ENCODE assay signal across 10 mouse cellular contexts in genomic region chr9:67315356-67315755, GRCm38 (mm10).
DNase-seq lines count a peak whose midpoint lies in the region; ATAC-seq and TF ChIP-seq lines count a peak whose summit lies in the region.
"Had no signal": no experiment of that assay in that cellular context is flagged by ENCODE, and none has a peak within 500 bp of the region (broad histone marks: within the 10 kb centered on the region; RNA-seq: fewer than 3 reads in every experiment).

No protein-coding gene starts in this region.

- H3K4me2 ChIP-seq in kidney, embryonic 14.5 days (replicated peaks; ENCODE audit: low read depth, low read length) = no peak overlapping the region
- H3K4me2 ChIP-seq in neural tube, embryonic 14.5 days (ENCODE audit: low read depth, low read length) = no peak overlapping the region
- H3K4me2 ChIP-seq: limb, embryonic 15.5 days had no signal

- H3K4me3 ChIP-seq in kidney, embryonic 14.5 days (ENCODE audit: low read length) = no peak overlapping the region
- no peak overlapping the region for H3K4me3 ChIP-seq in ES-E14 (ENCODE audit: insufficient read depth in 1 of 2, low read depth in 1 of 2, low read length in 2 of 2, poor library complexity in 1 of 2, severe bottlenecking in 1 of 2)
- H3K4me3 ChIP-seq in bone marrow macrophage, adult 2 months (ENCODE audit: insufficient read depth, low read length) = no peak overlapping the region
- H3K4me3 ChIP-seq in embryonic fibroblast, embryonic 13.5 days (ENCODE audit: insufficient read depth, low read length) = no peak overlapping the region
- no peak overlapping the region for H3K4me3 ChIP-seq in neural tube, embryonic 14.5 days (ENCODE audit: low read depth, low read length)
- H3K4me3 ChIP-seq: erythroblast, embryonic 14.5 days; limb, embryonic 15.5 days had no signal

- no peak for ATAC-seq in kidney, embryonic 14.5 days (ENCODE audit: low FRiP score, low TSS enrichment)
- ATAC-seq in neural tube, embryonic 14.5 days (ENCODE audit: low read depth) = 0 out of 2 replicates have a peak, but pooled peaks have one; percentile 24
- no peak for ATAC-seq in erythroid progenitor cell, adult 5-6 weeks (replicated peaks; ENCODE audit: low FRiP score, poor library complexity, severe bottlenecking)

- 5% methylated on average over 3 of the region's 3 CpGs for WGBS in kidney, embryonic 14.5 days
- WGBS in neural tube, embryonic 14.5 days = 8% methylated on average over 3 of the region's 3 CpGs

- TF ChIP-seq POLR2A in bone marrow macrophage, adult 2 months (IDR thresholded peaks at IDR 0.05; ENCODE audit: borderline replicate concordance, low read depth, low read length) = no peak
- no peak for TF ChIP-seq POLR2A in embryonic fibroblast, embryonic 13.5 days (IDR thresholded peaks at IDR 0.05; ENCODE audit: low read depth, low read length)

- no peaks in the 10 kb centered on the region; the same call in 1 of the 2 replicates for H3K36me3 ChIP-seq in kidney, embryonic 14.5 days (ENCODE audit: control insufficient read depth, insufficient read depth, low read length)
- peaks cover 5% of the 10 kb centered on the region for H3K36me3 ChIP-seq in ES-E14 (ENCODE audit: control insufficient read depth, insufficient read depth, low read length, poor library complexity, severe bottlenecking)
- no peaks in the 10 kb centered on the region for H3K36me3 ChIP-seq in neural tube, embryonic 14.5 days (ENCODE audit: control insufficient read depth, insufficient read depth, low read length)

- DNase-seq in kidney, adult 9 months = peak; percentile 52
- DNase-seq in ES-E14 (ENCODE audit: low read depth, low spot score) = peak; percentile 39
- peak; percentile 61 to 68 for DNase-seq in left cerebral cortex, postnatal 14 days (ENCODE audit: low spot score in 2 of 2)

- no peak overlapping the region for H3K9ac ChIP-seq in kidney, embryonic 14.5 days (ENCODE audit: low read depth, low read length)
- no peak overlapping the region for H3K9ac ChIP-seq in ES-E14 (ENCODE audit: insufficient read depth, low read depth, low read length, poor library complexity, severe bottlenecking)
- no peak overlapping the region for H3K9ac ChIP-seq in neural tube, embryonic 14.5 days (replicated peaks; ENCODE audit: low read depth, low read length)
- H3K9ac ChIP-seq: limb, embryonic 15.5 days had no signal

- no peak overlapping the region for H3K27ac ChIP-seq in kidney, embryonic 14.5 days (ENCODE audit: low read depth, low read length)
- H3K27ac ChIP-seq in ES-E14 (ENCODE audit: insufficient read depth, low read depth, low read length, poor library complexity, severe bottlenecking) = no peak overlapping the region
- H3K27ac ChIP-seq in bone marrow macrophage, adult 2 months (ENCODE audit: insufficient read depth, low read depth, low read length) = no peak overlapping the region
- no peak overlapping the region for H3K27ac ChIP-seq in embryonic fibroblast, embryonic 13.5 days (ENCODE audit: insufficient read depth, low read length)
- no peak overlapping the region for H3K27ac ChIP-seq in neural tube, embryonic 14.5 days (ENCODE audit: low read depth, low read length)
- H3K27ac ChIP-seq: limb, embryonic 15.5 days had no signal

- no peaks in the 10 kb centered on the region for H3K4me1 ChIP-seq in kidney, embryonic 14.5 days (ENCODE audit: control insufficient read depth, insufficient read depth, low read length)
- H3K4me1 ChIP-seq in ES-E14 (ENCODE audit: control insufficient read depth in 2 of 2, insufficient read depth in 2 of 2, low read length in 2 of 2, poor library complexity in 1 of 2) = peaks cover 0 to 4% of the 10 kb centered on the region in 2 experiments; a peak in 2 of 4 replicates
- no peaks in the 10 kb centered on the region for H3K4me1 ChIP-seq in bone marrow macrophage, adult 2 months (ENCODE audit: control insufficient read depth, insufficient read depth, low read length)
- peaks cover 15% of the 10 kb centered on the region; the same call in 1 of the 2 replicates for H3K4me1 ChIP-seq in embryonic fibroblast, embryonic 13.5 days (ENCODE audit: control insufficient read depth, insufficient read depth, low read length)
- H3K4me1 ChIP-seq in neural tube, embryonic 14.5 days (ENCODE audit: control insufficient read depth, insufficient read depth, low read length) = no peaks in the 10 kb centered on the region
- H3K4me1 ChIP-seq: limb, embryonic 15.5 days had no signal

- intact Hi-C loops in left cerebral cortex, postnatal 14 days (cut with DNase I) = loop anchor here (5.0 to 10.0 kb wide), 2 partner anchors 179 to 317 kb away; no protein-coding TSS in a partner anchor

- H3K9me3 ChIP-seq in kidney, embryonic 14.5 days (ENCODE audit: control insufficient read depth, low read length) = no peaks in the 10 kb centered on the region
- no peaks in the 10 kb centered on the region for H3K9me3 ChIP-seq in ES-E14 (ENCODE audit: control insufficient read depth, insufficient read depth, low read depth, low read length)
- no peaks in the 10 kb centered on the region for H3K9me3 ChIP-seq in neural tube, embryonic 14.5 days (ENCODE audit: control insufficient read depth, low read length)
- H3K9me3 ChIP-seq: limb, embryonic 15.5 days had no signal

- H3K27me3 ChIP-seq in kidney, embryonic 14.5 days (ENCODE audit: control insufficient read depth, insufficient read depth, low read length) = no peaks in the 10 kb centered on the region
- H3K27me3 ChIP-seq in neural tube, embryonic 14.5 days (ENCODE audit: control insufficient read depth, insufficient read depth, low read length) = no peaks in the 10 kb centered on the region
- H3K27me3 ChIP-seq: limb, embryonic 15.5 days had no signal

- peak; percentile 49 for TF ChIP-seq CTCF in bone marrow macrophage, adult 2 months (IDR thresholded peaks at IDR 0.05; ENCODE audit: low read depth, low read length)
- TF ChIP-seq CTCF in embryonic fibroblast, embryonic 13.5 days (IDR thresholded peaks at IDR 0.05; ENCODE audit: borderline replicate concordance, insufficient read depth, low read length) = 0 out of 2 replicates have a peak, but pooled peaks have one; percentile 15

- in situ Hi-C loops in ES-E14 (cut with MboI; ENCODE audit: low sequenced_read_pairs in 2 of 2, unreplicated experiment in 2 of 2) = no loop called here

TF ChIP-seq in ES-E14, 5 proteins besides CTCF, POLR2A, EP300 and RAD21:
- TF ChIP-seq HCFC1 (IDR thresholded peaks at IDR 0.05; ENCODE audit: borderline replicate concordance, insufficient read depth, low read length) (no peak), ZC3H11A (IDR thresholded peaks at IDR 0.05; ENCODE audit: borderline replicate concordance, low read depth, low read length) (0 out of 2 replicates have a peak, but pooled peaks have one; percentile 9)
TF ChIP-seq in ES-E14: peak in this region for 1.
